Mouse (Mus musculus): ENCODE results near the gene Cab39l. TPM values are rescaled to one million over a fixed set of nuclear protein-coding genes. Genes with fewer than 3 reads are reported as not detected.

Cab39l gene
- 41.6 TPM for polyA plus RNA-seq (2015; fragmentation: Illumina TruSeq; extraction: RNeasy Lipid Tissue Mini Kit (QIAGEN cat#74804); ENCODE audit: low read depth, low replicate concordance)

GRCm38 (mm10) chr14:59440558-59441471, at the start of gene Cab39l, which contains the start of gene Setdb2:
TSS of gene Cab39l (plus strand) at chr14:59440972.
TSS of gene Setdb2 (minus strand) at chr14:59440884.

GRCm38 (mm10) chr14:59395281-59395680, 45.5 kb upstream of the Cab39l start, which contains the start of gene Phf11c:
TSS of gene Phf11c (minus strand) at chr14:59395381.

GRCm38 (mm10) chr14:59597398-59598259, 156.9 kb downstream of the Cab39l start, which contains the start of gene Cdadc1:
TSS of gene Cdadc1 (minus strand) at chr14:59597959.

GRCm38 (mm10) chr14:59625158-59625805, 184.5 kb downstream of the Cab39l start, which contains the start of gene Shisa2:
TSS of gene Shisa2 (plus strand) at chr14:59625308.

Other genes starting within 250 kb of the Cab39l start
- 32.7 TPM for gene Rcbtb1, start 239.8 kb upstream of the Cab39l start, polyA plus RNA-seq (2015; fragmentation: Illumina TruSeq; extraction: RNeasy Lipid Tissue Mini Kit (QIAGEN cat#74804); ENCODE audit: low read depth, low replicate concordance)
- gene Gm6904, start 180.8 kb upstream of the Cab39l start, polyA plus RNA-seq (2015; fragmentation: Illumina TruSeq; extraction: RNeasy Lipid Tissue Mini Kit (QIAGEN cat#74804); ENCODE audit: low read depth, low replicate concordance) = not detected
- gene Phf11a, start 143.4 kb upstream of the Cab39l start, polyA plus RNA-seq (2015; fragmentation: Illumina TruSeq; extraction: RNeasy Lipid Tissue Mini Kit (QIAGEN cat#74804); ENCODE audit: low read depth, low replicate concordance) = not detected
- not detected for gene Phf11b, start 99.6 kb upstream of the Cab39l start, polyA plus RNA-seq (2015; fragmentation: Illumina TruSeq; extraction: RNeasy Lipid Tissue Mini Kit (QIAGEN cat#74804); ENCODE audit: low read depth, low replicate concordance)
- gene Phf11d, start 75.5 kb upstream of the Cab39l start, polyA plus RNA-seq (2015; fragmentation: Illumina TruSeq; extraction: RNeasy Lipid Tissue Mini Kit (QIAGEN cat#74804); ENCODE audit: low read depth, low replicate concordance) = 1.1 TPM
- 0.52 TPM for gene Phf11c, start 45.6 kb upstream of the Cab39l start, polyA plus RNA-seq (2015; fragmentation: Illumina TruSeq; extraction: RNeasy Lipid Tissue Mini Kit (QIAGEN cat#74804); ENCODE audit: low read depth, low replicate concordance)
- 6.0 TPM for gene Setdb2, start 88 bp upstream of the Cab39l start, polyA plus RNA-seq (2015; fragmentation: Illumina TruSeq; extraction: RNeasy Lipid Tissue Mini Kit (QIAGEN cat#74804); ENCODE audit: low read depth, low replicate concordance)
- gene Cdadc1, start 157.0 kb downstream of the Cab39l start, polyA plus RNA-seq (2015; fragmentation: Illumina TruSeq; extraction: RNeasy Lipid Tissue Mini Kit (QIAGEN cat#74804); ENCODE audit: low read depth, low replicate concordance) = 53.8 TPM
- gene Shisa2, start 184.3 kb downstream of the Cab39l start, polyA plus RNA-seq (2015; fragmentation: Illumina TruSeq; extraction: RNeasy Lipid Tissue Mini Kit (QIAGEN cat#74804); ENCODE audit: low read depth, low replicate concordance) = 2.7 TPM

All from brain, adult 10 weeks (tissue).